Mouse (Mus musculus): ENCODE results near the gene Miga1. TPM values are rescaled to one million over a fixed set of nuclear protein-coding genes. Genes with fewer than 3 reads are reported as not detected.

The Miga1 gene
- 17.3 and 21.1 TPM in 2 replicates for polyA plus RNA-seq (2015; fragmentation: Nextera tagmentation; extraction: Ambion mirVana)

DNA sequence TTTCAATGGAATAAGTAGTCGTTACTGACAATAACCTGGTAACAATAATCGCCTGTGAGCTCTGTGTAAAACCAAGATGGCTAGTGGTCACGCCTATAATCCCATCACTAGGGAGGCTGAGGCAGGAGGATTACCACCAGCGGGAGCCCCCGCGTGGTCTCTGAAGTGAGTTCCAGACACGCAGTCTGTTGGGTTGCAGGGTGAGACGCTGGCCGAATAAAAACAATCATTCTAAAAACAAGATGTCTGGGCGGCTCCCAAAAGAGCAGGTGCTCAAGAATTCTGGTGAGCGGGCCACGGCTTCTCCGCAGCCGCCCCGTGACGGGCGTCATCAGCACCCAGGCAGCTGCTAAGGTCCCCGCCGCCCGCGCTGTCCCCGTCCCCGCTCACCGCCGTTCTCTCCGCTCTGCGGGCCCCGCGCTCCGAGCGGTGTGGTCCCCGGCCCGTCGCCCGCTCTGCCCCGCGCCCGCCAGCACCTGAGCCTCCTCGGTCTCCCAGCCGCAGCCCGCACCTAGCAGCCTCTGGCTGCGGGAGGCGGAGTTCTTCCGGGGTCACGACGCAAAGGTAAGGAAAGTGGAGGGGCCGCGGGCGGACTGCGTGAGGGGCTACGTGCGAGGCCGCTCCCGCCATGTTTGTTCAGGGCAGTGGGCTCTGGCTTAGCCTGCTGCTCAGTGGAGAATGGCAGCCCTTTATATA lies at the start of gene Miga1:
Gene Miga1, minus strand, starts transcription at position 546 of the 696 bp plus-strand sequence.
- Histone ChIP-seq H3K36me3 (ENCODE audit: insufficient read depth, low read length) (peaks cover 17% of the 10 kb centered on the region; the same call in 1 of the 2 replicates), H3K27me3 (ENCODE audit: insufficient read depth, low read length) (no peaks in the 10 kb centered on the region; the same call in 1 of the 2 replicates), H3K27ac (ENCODE audit: low read length) (no peak within 1 kb of the TSS), H3K4me1 (ENCODE audit: insufficient read depth, low read length) (peaks cover 10% of the 10 kb centered on the region), H3K9me3 (ENCODE audit: low read length) (no peaks in the 10 kb centered on the region), H3K4me2 (replicated peaks; ENCODE audit: low read depth, low read length) (peak within 1 kb of the TSS; percentile 68), H3K4me3 (ENCODE audit: low read length) (peak within 1 kb of the TSS; percentile 91), H3K9ac (replicated peaks; ENCODE audit: low read length) (peak within 1 kb of the TSS; percentile 91)
- ATAC-seq (ENCODE audit: low FRiP score, low TSS enrichment) = peak; percentile 91
- 3% methylated on average over 44 of the region's 54 CpGs for WGBS

DNA sequence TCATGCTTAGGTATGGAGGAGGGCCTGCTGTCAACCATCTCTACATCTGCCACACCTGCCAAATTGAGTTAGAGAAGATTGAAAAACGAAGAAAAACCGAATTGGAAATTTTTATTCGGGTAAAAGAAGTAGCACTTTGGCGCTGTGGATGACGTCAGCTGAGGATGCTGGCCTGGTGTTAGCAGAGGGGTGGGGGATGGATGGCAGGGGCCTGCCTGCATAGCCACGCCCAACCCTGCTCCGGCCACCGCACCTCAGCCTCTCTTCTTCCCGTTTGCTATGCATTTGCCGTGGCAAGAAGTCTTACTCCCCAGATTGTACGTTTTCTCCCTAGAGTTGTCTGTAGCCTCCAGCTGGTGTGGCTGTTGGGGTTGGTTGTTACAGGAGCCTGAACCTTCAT lies 43.9 kb upstream of the Miga1 start:
- no peak for ATAC-seq (ENCODE audit: low FRiP score, low TSS enrichment)

DNA sequence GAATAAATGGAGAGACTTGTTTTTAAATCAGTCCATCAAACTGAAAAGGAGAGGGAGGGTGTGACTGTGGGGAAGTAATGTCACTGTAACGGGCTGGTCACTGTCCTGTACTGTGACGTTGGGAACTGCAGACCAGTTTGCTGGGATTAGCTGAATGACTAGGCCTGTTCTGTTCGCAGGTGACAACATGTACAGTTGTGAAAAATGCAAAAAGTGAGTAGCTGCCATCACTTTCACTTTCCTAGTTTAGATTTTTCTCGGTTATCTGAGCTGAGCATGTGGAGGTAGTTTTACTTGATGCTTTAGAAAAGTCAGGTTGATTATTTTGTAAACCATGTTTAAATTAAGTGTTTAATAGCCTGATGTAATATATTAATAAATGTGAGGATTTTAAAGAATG lies 35.9 kb upstream of the Miga1 start:
- H3K9me3 ChIP-seq (ENCODE audit: low read length) = no peaks in the 10 kb centered on the region
- ATAC-seq (ENCODE audit: low FRiP score, low TSS enrichment) = no peak
- H3K4me1 ChIP-seq (ENCODE audit: insufficient read depth, low read length) = no peaks in the 10 kb centered on the region
- H3K27me3 ChIP-seq (ENCODE audit: insufficient read depth, low read length) = no peaks in the 10 kb centered on the region
- H3K27ac ChIP-seq (ENCODE audit: low read length) = no peak overlapping the region
- H3K4me2 ChIP-seq (replicated peaks; ENCODE audit: low read depth, low read length) = no peak overlapping the region
- no peak overlapping the region for H3K4me3 ChIP-seq (ENCODE audit: low read length)
- no peak overlapping the region for H3K9ac ChIP-seq (replicated peaks; ENCODE audit: low read length)
- WGBS = 80% methylated on average over 4 of the region's 4 CpGs
- H3K36me3 ChIP-seq (ENCODE audit: insufficient read depth, low read length) = peaks cover 45% of the 10 kb centered on the region

More for the DNA sequence above, 43.9 kb upstream of the Miga1 start:
- no peaks in the 10 kb centered on the region for H3K27me3 ChIP-seq (ENCODE audit: insufficient read depth, low read length)
- WGBS = 64% methylated on average over 11 of the region's 11 CpGs
- H3K4me1 ChIP-seq (ENCODE audit: insufficient read depth, low read length) = no peaks in the 10 kb centered on the region
- H3K9me3 ChIP-seq (ENCODE audit: low read length) = no peaks in the 10 kb centered on the region
- no peak overlapping the region for H3K4me3 ChIP-seq (ENCODE audit: low read length)
- no peak overlapping the region for H3K9ac ChIP-seq (replicated peaks; ENCODE audit: low read length)
- peaks cover 31% of the 10 kb centered on the region for H3K36me3 ChIP-seq (ENCODE audit: insufficient read depth, low read length)
- H3K4me2 ChIP-seq (replicated peaks; ENCODE audit: low read depth, low read length) = no peak overlapping the region
- H3K27ac ChIP-seq (ENCODE audit: low read length) = no peak overlapping the region

DNA sequence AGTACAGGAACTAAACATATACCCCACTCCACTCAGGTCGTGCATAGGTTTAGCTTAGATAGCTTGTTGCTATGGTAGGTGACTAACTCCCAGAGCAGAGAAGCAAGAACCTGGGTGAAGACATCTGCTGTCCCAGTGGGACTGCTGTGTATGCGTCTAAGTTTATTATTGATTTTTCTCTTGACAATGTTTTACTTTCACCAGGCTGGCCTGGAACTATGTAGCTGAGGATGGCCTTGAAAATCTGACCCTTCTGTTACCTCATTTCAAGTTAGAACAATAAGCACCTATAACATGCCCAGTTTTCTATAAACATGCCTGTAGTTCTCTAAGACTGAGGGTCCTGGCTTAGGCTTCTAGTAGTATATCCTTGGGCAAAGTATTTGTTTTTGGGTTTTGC lies 24.0 kb upstream of the Miga1 start:
- 89% methylated on average over 2 of the region's 2 CpGs for WGBS

DNA sequence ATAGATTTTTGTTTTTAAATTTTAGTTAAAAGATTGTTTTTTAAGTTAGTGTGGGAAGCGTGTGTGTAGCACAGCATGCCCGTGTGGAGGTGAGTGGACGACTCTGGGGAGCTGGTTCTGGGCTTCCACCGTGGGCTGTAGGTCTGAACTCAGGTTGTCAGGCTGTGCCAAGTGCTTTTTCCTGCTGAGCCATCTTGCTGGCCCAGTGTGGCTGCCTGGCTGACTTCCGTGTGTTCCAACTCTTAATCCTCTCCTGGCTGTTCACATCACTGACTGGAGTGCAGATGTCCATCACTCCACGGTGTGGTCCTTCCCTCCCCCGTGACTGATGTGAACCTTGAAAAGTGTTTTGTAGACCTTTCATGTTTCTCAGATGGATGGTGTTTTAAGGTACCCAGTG lies 18.9 kb upstream of the Miga1 start:
- H3K4me3 ChIP-seq (ENCODE audit: low read length) = no peak overlapping the region
- peaks cover 40% of the 10 kb centered on the region for H3K36me3 ChIP-seq (ENCODE audit: insufficient read depth, low read length)
- H3K27ac ChIP-seq (ENCODE audit: low read length) = no peak overlapping the region
- no peak overlapping the region for H3K4me2 ChIP-seq (replicated peaks; ENCODE audit: low read depth, low read length)
- 88% methylated on average over 7 of the region's 7 CpGs for WGBS
- H3K27me3 ChIP-seq (ENCODE audit: insufficient read depth, low read length) = no peaks in the 10 kb centered on the region
- H3K9me3 ChIP-seq (ENCODE audit: low read length) = no peaks in the 10 kb centered on the region
- no peak overlapping the region for H3K9ac ChIP-seq (replicated peaks; ENCODE audit: low read length)
- no peak for ATAC-seq (ENCODE audit: low FRiP score, low TSS enrichment)
- peaks cover 7% of the 10 kb centered on the region; the same call in 1 of the 2 replicates for H3K4me1 ChIP-seq (ENCODE audit: insufficient read depth, low read length)

More for the DNA sequence above, 24.0 kb upstream of the Miga1 start:
- H3K9ac ChIP-seq (replicated peaks; ENCODE audit: low read length) = no peak overlapping the region
- H3K9me3 ChIP-seq (ENCODE audit: low read length) = no peaks in the 10 kb centered on the region
- no peaks in the 10 kb centered on the region for H3K4me1 ChIP-seq (ENCODE audit: insufficient read depth, low read length)
- H3K4me2 ChIP-seq (replicated peaks; ENCODE audit: low read depth, low read length) = no peak overlapping the region
- peaks cover 66% of the 10 kb centered on the region for H3K36me3 ChIP-seq (ENCODE audit: insufficient read depth, low read length)
- no peak for ATAC-seq (ENCODE audit: low FRiP score, low TSS enrichment)
- no peak overlapping the region for H3K27ac ChIP-seq (ENCODE audit: low read length)
- no peaks in the 10 kb centered on the region for H3K27me3 ChIP-seq (ENCODE audit: insufficient read depth, low read length)
- no peak overlapping the region for H3K4me3 ChIP-seq (ENCODE audit: low read length)

DNA sequence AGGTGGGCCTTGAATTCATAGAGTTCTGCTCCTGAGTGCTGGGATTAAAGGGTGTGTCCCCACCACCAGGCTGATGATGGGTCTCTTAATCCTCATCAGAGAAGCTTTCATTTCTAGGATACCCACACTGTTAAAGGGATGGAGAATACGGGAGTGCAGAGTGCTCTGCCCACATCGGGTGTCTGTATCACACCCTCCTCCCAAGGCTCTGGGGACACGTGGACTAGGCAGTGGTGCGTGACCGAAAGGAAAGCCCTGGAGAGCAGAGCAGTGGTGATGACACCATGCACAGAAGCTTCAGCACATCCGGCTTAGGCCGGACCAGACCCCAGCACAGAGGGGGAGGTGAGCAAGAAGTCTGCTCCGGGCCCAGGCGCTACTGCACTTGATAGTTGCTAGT lies 16.5 kb upstream of the Miga1 start:
- ATAC-seq (ENCODE audit: low FRiP score, low TSS enrichment) = peak; percentile 90

DNA sequence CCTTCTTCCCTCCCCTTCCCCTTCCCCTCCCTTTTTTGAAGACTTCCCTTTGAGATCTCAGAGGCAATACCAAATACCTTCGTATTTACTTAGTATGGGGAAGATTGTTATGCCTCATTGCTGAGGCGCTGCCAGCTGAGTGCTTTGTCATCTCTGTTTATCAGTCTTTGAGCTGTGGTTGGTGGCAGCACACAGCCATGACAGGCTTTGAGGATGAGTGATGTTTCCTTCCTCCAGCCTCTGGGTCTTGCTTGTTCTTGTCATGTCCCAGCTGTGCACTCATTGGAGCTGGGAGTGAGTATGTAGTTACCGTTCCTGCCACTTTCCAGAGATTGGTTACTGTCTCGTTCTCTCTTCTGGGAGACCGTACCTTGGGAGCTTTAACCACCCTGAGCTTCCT lies 15.2 kb upstream of the Miga1 start:
- Histone ChIP-seq H3K27me3 (ENCODE audit: insufficient read depth, low read length) (no peaks in the 10 kb centered on the region), H3K36me3 (ENCODE audit: insufficient read depth, low read length) (0 out of 2 replicates have a peak, but pooled peaks cover 7% of the 10 kb centered on the region), H3K9me3 (ENCODE audit: low read length) (no peaks in the 10 kb centered on the region), H3K9ac (replicated peaks; ENCODE audit: low read length) (no peak overlapping the region), H3K27ac (ENCODE audit: low read length) (no peak overlapping the region), H3K4me2 (replicated peaks; ENCODE audit: low read depth, low read length) (no peak overlapping the region), H3K4me3 (ENCODE audit: low read length) (no peak overlapping the region), H3K4me1 (ENCODE audit: insufficient read depth, low read length) (peaks cover 16% of the 10 kb centered on the region)
- 47% methylated on average over 5 of the region's 5 CpGs for WGBS
- peak; percentile 32; the same call in 1 of the 2 replicates for ATAC-seq (ENCODE audit: low FRiP score, low TSS enrichment)

More for the DNA sequence above, 16.5 kb upstream of the Miga1 start:
- WGBS = 39% methylated on average over 9 of the region's 9 CpGs
- Histone ChIP-seq H3K9ac (replicated peaks; ENCODE audit: low read length) (no peak overlapping the region), H3K4me2 (replicated peaks; ENCODE audit: low read depth, low read length) (no peak overlapping the region), H3K27me3 (ENCODE audit: insufficient read depth, low read length) (no peaks in the 10 kb centered on the region), H3K4me1 (ENCODE audit: insufficient read depth, low read length) (peaks cover 7% of the 10 kb centered on the region; the same call in 1 of the 2 replicates), H3K27ac (ENCODE audit: low read length) (no peak overlapping the region), H3K4me3 (ENCODE audit: low read length) (no peak overlapping the region), H3K36me3 (ENCODE audit: insufficient read depth, low read length) (peaks cover 17% of the 10 kb centered on the region), H3K9me3 (ENCODE audit: low read length) (no peaks in the 10 kb centered on the region)

DNA sequence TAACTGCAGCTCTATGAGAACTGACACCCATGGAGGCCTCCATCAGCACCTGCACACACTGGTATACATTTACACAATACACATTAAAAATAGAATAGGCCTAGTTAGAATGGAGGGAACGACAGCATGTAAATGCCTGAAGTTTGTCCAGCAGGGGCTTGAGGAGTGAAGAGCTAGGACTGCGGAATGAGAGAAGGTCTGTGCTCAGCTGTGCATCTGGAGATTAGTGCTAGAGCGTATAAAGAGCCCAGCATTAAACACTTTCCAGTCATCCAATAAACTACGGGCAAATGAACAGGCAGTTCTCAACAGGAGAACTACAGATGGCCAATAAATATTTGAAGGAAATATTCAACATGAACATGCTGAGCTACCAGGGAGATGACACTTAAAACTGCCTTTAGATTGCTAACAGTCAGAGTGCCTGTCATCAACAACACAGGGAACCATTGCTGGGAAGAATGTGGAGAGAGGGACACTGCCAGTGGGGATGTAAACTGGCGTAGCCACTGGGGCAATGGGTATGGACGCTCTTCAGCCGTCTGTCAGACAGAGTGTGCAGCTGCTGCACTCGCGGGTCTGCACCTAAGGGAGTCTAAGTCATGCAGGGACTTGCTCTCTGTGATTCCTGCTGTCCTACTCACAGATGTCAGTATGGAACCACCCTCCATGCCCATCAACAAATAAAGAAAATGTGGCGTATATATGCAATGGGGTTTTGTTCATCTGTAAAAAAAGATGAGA lies 13.4 kb upstream of the Miga1 start:
- Histone ChIP-seq H3K4me2 (replicated peaks; ENCODE audit: low read depth, low read length) (no peak overlapping the region), H3K4me3 (ENCODE audit: low read length) (no peak overlapping the region), H3K9me3 (ENCODE audit: low read length) (no peaks in the 10 kb centered on the region), H3K9ac (replicated peaks; ENCODE audit: low read length) (no peak overlapping the region), H3K4me1 (ENCODE audit: insufficient read depth, low read length) (peaks cover 16% of the 10 kb centered on the region), H3K27ac (ENCODE audit: low read length) (no peak overlapping the region), H3K36me3 (ENCODE audit: insufficient read depth, low read length) (0 out of 2 replicates have a peak, but pooled peaks cover 2% of the 10 kb centered on the region), H3K27me3 (ENCODE audit: insufficient read depth, low read length) (no peaks in the 10 kb centered on the region)
- WGBS = 81% methylated on average over 10 of the region's 10 CpGs
- ATAC-seq (ENCODE audit: low FRiP score, low TSS enrichment) = no peak

DNA sequence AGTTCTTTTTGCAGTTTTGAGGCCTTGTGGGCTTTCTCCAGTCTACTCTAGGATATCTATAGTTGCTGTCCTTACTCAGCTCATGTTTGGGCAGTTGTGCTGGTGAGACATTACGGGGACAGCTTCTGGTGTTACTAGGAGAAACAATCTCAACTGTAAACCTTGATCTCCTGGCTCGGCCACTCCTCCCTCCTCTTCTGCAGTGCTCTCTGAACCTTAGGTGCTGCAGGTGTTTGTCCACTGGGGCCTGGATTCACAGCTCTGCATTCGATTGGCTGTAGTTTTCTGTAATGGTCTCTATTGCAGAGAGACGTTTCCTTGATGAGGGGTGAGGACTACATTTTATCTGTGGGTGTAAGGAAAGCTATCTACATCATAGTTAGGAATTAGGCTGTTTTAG lies 12.1 kb upstream of the Miga1 start:
- ATAC-seq (ENCODE audit: low FRiP score, low TSS enrichment) = no peak
- WGBS = 68% methylated on average over 4 of the region's 4 CpGs
- H3K27me3 ChIP-seq (ENCODE audit: insufficient read depth, low read length) = no peaks in the 10 kb centered on the region

DNA sequence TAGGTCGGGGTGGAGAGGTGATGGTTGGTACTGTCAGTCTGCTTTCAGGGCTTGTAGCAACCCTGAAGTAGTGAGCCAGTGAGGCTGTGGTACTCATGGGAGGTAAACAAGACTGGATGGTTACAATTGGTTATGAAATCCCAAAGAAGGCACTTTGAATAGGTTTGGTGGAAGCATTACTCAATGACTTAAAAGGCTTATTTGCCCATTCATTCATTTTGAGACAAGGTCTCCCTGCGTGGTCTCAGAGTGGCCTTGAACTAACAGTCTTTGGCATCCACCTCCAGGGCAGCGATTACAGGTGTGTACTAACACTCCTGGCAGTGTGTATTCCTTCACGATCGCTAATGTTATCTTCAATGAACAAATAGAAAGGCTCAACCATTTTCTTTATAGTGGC lies 10.8 kb upstream of the Miga1 start:
- no peak overlapping the region for H3K27ac ChIP-seq (ENCODE audit: low read length)

More for the DNA sequence above, 12.1 kb upstream of the Miga1 start:
- no peaks in the 10 kb centered on the region for H3K9me3 ChIP-seq (ENCODE audit: low read length)
- H3K27ac ChIP-seq (ENCODE audit: low read length) = no peak overlapping the region
- no peak overlapping the region for H3K9ac ChIP-seq (replicated peaks; ENCODE audit: low read length)
- peaks cover 22% of the 10 kb centered on the region for H3K4me1 ChIP-seq (ENCODE audit: insufficient read depth, low read length)
- H3K4me3 ChIP-seq (ENCODE audit: low read length) = no peak overlapping the region
- H3K4me2 ChIP-seq (replicated peaks; ENCODE audit: low read depth, low read length) = no peak overlapping the region
- no peaks in the 10 kb centered on the region for H3K36me3 ChIP-seq (ENCODE audit: insufficient read depth, low read length)

More for the DNA sequence above, 10.8 kb upstream of the Miga1 start:
- no peak overlapping the region for H3K9ac ChIP-seq (replicated peaks; ENCODE audit: low read length)
- no peak overlapping the region for H3K4me3 ChIP-seq (ENCODE audit: low read length)
- peaks cover 25% of the 10 kb centered on the region for H3K4me1 ChIP-seq (ENCODE audit: insufficient read depth, low read length)
- WGBS = 81% methylated on average over 5 of the region's 5 CpGs
- H3K4me2 ChIP-seq (replicated peaks; ENCODE audit: low read depth, low read length) = no peak overlapping the region
- no peaks in the 10 kb centered on the region for H3K36me3 ChIP-seq (ENCODE audit: insufficient read depth, low read length)
- no peak for ATAC-seq (ENCODE audit: low FRiP score, low TSS enrichment)
- H3K9me3 ChIP-seq (ENCODE audit: low read length) = no peaks in the 10 kb centered on the region
- no peaks in the 10 kb centered on the region for H3K27me3 ChIP-seq (ENCODE audit: insufficient read depth, low read length)
